Mouse (Mus musculus): ENCODE measurements around the gene Vmn1r195.
"Not testable (repeated sequence)": the region's sequence is repeated elsewhere in the genome, so short reads cannot be mapped to it uniquely, and the experiment has no call there.

DNA sequence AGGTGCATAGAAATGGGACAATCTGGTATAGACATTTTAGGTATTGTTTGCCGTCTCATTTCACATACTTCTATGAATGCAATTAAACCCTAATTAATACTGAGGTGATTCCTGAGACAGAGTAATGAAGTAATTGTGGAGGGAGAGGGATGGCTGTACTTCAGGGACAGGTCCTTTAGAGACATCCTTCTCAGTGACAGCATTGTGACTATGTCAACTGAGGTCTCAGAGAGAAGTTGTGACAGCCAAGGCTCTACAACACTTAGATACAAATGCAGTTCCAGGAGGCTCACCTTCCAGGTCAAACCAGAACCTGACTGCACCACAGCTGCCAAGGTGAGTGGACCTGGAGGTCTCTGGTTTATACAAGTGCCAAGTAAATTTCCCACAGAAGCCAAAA, at the start of gene Vmn1r195:
- not testable (repeated sequence) for TF ChIP-seq CTCF, POLR2A (IDR thresholded peaks at IDR 0.05; ENCODE audit: insufficient read depth, low read depth, low read length)

Measured in olfactory bulb, adult 2 months (tissue).